Mouse (Mus musculus) monocyte, adult 2 months (primary cell): ENCODE measurements around the gene Frk.
"Not testable (repeated sequence)": the region's sequence is repeated elsewhere in the genome, so short reads cannot be mapped to it uniquely, and the experiment has no call there.

Experiments used
- DNase-seq, 2 experiments: peaks; one replicate each; pipeline ENCODE4 v3.0.0; 2022; ENCODE audit warnings: low spot score in 2 of 2, low read depth in 1 of 2

The Frk gene

DNA sequence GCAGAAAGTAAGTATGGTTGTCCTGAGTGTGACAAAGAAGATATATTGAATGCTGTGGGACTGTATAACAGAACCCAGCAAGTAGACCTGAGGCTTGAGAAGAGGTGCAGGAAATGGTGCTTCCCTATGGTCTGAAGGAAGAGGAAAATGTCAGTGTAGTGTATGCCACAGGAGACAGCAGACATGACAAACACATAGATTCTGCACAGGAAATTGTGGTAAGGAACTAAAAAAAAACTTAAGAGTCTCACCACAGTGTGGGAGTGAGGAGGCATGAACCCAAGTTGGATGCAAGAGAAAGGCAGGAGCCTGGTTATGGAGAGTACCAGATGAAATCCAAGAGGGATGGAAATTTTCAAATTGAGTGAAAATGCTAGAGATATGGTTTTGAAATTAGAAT is 132.3 kb downstream of the Frk start:
- no peak for DNase-seq

DNA sequence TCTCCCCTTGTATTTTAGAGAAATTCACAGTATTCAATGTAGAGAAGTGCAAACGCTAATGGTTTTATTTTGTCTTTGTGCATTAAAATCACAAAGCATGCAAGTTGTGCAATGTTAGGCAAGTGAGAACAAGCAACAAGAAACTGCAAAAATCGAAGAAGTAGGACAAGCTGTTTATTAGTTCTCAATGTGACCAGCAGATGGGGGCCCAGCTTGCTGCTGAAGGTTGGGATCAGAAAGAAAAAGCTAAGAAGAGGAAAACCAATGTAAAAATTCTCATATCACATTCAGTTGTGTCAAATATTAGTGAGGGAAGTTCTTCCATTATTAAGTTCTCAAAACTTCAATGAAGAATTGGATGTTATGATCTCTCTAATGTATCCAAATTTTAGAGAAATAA is 134.0 kb downstream of the Frk start:
- DNase-seq, result no peak

DNA sequence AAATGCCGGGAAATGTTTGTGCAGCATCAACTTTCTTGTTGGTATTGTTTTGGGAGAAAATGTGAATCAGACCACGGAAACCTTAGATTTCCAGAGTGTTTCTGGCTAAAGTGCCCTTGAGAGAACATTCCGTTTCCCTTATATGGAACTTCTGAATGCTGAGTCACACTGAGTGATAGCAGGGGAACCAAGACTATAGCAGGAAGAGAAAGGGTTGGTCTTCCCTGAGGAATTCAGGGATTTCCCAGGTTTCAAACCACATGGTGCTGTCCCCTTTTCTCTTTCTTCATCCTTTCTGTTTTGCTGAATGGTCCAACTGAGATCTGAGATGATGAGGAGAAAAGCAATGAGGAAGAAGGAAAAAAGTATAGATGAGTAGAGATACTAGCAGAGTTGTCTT is 135.3 kb downstream of the Frk start:
- no peak for DNase-seq

DNA sequence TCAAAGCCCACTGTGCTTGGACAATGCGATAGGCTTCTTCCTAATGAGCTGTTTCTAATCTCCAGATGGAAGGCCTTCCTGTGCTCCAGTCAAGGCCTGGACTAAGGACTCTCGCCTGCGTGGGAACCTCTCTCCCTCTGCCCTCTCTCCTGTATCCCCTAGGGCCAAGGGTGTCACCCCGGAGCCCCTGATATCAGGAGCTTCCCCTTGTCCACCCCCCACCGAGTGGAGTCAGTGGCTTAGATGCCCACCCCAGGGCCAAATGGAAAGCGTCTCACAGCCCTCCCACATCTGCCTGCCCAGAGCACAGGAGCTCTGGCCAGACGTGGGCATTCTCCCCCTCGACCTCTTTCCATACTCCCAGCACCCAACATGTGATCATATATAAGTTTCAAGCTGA is 137.3 kb downstream of the Frk start:
- DNase-seq, result not testable (repeated sequence)

DNA sequence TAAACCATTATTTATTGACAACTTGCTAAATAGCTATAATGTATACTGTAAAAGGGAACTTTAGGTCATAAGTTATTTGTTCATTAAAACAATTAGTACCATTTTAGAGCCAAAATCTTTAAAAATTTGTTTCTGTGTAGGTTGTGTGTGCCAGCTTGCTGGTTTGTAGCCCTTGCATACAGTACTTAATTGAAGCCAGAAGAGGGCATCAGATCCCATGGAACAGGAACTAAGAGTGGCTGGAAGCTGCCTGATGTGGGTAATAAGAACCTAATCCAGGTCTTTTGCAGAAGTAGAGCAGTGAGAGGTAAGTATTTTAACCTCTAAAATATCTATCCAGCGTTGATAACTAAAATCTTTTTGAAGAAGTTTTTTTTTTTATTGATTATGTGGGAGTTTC is 155.0 kb downstream of the Frk start:
- no peak for DNase-seq
